ENCODE assay signal across 13 mouse cellular contexts in the genomic region with DNA sequence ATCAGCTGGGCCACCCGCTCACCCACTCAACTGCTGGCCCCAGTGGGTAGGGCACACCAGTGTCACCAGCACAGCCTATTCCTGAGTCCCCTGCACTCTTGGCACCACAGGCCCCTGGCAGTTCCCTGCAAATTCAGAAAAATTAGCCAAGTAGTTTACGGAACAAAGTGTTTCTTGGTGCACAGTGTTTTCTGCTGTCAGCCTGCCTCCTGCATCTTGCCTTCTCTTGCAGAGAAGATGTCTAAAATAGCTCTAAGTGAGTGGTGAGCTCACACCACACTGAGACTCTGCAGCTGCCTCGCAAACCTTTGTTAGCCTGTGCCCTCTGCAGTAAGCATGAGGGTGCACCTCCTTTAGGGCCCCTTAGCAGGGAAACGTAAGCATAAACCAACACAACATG.
"Had no signal": no experiment of that assay in that cellular context is flagged by ENCODE, and none has a peak within 500 bp of the region (broad histone marks: within the 10 kb centered on the region; RNA-seq: fewer than 3 reads in every experiment).

No protein-coding gene starts in this region.

- H3K27me3 ChIP-seq: limb, embryonic 15.5 days; liver, embryonic 13.5 days; midbrain, embryonic 15.5 days; neural tube, embryonic 12.5 days had no signal

- ATAC-seq: midbrain, embryonic 15.5 days had no signal

- H3K4me1 ChIP-seq: liver, embryonic 13.5 days; midbrain, embryonic 15.5 days; neural tube, embryonic 12.5 days had no signal

- H3K4me3 ChIP-seq: limb, embryonic 15.5 days; liver, embryonic 13.5 days; midbrain, embryonic 15.5 days; neural tube, embryonic 12.5 days had no signal

- DNase-seq: kidney, adult 18-20 months; kidney, postnatal 10 days; liver, embryonic 13.5 days; lung, adult 18-20 months; lung, postnatal 36 days; retina, postnatal 1 day; right cerebral cortex, postnatal 14 days; thymus, adult 2 months; thymus, postnatal 25 days had no signal

- H3K27ac ChIP-seq: limb, embryonic 15.5 days; liver, embryonic 13.5 days; midbrain, embryonic 15.5 days; neural tube, embryonic 12.5 days had no signal

- H3K9me3 ChIP-seq: limb, embryonic 15.5 days; liver, embryonic 13.5 days; midbrain, embryonic 15.5 days; neural tube, embryonic 12.5 days had no signal

- H3K4me2 ChIP-seq: limb, embryonic 15.5 days; liver, embryonic 13.5 days; midbrain, embryonic 11.5 days; midbrain, embryonic 15.5 days; neural tube, embryonic 12.5 days had no signal

- H3K9ac ChIP-seq: limb, embryonic 15.5 days; liver, embryonic 13.5 days; midbrain, embryonic 15.5 days; neural tube, embryonic 12.5 days had no signal

- H3K36me3 ChIP-seq: limb, embryonic 15.5 days; liver, embryonic 13.5 days; midbrain, embryonic 15.5 days; neural tube, embryonic 12.5 days had no signal
